Mouse (Mus musculus): Measurements from ENCODE around the gene Ferd3l.

The Ferd3l gene

DNA sequence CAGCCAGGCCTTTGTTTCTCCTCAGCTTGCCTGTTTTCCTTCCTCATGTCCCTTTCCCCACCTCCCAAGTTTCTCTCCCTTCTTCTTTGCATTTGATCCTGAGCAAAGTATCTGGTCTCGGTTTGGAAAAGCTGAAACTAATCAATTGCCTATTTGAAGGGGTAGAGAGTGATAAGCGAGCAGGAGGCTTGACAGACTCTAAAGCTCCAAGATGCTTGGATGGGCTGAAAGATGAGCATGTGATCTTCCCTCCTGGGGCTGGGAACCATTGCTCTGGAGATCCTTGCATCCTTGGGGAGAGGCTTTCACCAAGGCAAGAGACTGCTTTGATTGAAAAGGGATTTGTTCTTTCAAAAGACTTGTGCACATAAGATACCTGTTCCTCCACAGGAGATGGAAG, 36.2 kb downstream of the Ferd3l start:
- DNase-seq (ENCODE audit: extremely low read depth, insufficient read length, low spot score) = no peak

DNA sequence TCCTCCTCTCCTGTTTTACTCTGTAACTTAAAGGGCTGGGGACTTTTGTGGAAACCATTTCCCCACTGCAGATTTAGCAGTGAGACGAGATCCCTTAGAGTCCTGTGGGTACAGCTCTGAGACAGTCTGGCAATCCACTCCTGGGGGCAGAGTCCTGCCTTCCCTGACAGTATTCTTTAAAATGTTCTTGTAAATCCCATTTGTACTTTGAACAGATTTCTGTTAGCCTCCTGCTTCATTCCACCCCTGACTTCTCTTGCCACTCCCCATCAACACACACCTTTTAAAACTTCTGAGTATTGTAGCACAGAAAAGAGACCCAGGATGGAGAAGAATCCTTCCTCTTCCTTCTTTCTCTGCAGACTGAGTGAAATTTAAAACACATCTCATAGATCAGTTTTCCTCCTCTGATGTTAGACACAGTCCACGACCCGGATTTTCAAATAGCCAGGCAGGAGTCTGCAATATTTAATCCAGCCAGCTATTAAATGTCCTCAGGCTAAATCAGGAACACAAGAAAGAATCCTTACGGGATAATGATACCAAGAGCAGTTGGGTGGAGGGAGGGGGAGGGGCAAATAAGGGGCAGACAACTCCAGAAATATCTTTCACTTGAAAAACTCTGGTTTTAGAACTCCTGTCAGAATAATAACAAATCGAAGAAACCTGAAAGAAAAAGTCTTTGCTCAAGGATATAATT, 37.6 kb downstream of the Ferd3l start:
- DNase-seq (ENCODE audit: extremely low read depth, insufficient read length, low spot score) = no peak

DNA sequence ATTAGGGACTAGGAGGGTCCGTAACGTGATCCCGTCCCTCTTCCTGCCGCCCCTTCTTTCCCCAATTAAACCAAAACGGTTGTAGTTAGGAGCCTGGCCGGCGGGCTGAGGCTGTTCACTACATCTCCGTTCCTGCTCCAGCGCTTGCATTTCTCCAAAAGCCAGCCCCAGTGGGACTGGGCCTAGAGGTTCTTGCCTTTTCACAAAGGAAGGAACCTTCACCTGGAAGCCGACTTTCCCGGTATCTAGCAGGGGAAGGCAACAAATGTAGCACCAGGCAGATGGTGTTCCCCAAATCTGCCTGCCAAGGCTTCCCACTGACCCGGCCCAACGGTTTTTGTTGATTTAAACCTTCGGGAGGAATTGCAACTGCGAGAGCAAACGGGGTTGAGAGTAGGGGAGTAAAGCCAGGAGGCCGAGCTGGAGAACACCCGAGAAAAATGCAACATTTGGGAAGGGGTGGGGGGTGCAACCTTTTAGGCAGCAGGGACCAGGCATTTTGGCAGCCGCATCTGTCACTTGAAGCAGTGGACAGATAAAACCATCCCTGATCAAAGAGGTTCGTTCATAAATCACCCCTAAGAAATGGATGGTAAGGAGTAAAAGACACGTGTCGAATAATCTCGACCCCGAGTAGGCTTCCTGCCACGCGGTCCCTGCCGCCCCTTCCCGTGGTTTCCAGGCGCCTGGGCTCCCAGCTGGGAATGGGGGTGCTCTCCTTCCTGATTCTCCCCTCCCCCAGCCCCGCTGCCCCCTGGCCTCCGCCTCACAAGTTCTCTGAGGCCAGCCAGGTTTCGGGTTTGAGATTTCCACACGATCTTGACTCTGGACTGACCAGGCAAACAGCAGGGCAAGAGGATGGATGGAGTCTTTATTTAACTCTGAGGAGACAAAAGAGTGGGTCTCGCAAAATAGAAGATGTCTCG, 38.5 kb downstream of the Ferd3l start:
- DNase-seq (ENCODE audit: extremely low read depth, insufficient read length, low spot score) = no peak

DNA sequence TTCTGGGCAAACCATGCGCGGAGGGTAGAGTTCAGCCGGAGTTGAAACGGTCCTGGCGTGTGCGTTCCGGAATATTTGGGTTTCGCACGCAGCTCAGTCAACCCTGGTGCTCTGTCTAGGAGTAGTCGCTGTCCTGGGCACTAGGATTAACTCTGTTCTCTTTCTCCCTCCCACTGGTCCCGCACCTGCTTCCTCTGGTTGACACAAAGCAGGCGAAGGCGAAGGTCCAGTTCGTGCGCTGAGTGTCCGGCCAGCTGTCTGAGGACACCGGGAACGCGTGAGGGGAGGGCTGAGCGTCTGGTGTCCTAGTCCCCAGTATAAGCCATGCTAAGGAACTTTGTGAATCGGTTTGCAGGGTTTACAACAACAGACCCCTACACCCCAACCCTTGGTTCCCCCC, 39.3 kb downstream of the Ferd3l start:
- no peak for DNase-seq (ENCODE audit: extremely low read depth, insufficient read length, low spot score)

DNA sequence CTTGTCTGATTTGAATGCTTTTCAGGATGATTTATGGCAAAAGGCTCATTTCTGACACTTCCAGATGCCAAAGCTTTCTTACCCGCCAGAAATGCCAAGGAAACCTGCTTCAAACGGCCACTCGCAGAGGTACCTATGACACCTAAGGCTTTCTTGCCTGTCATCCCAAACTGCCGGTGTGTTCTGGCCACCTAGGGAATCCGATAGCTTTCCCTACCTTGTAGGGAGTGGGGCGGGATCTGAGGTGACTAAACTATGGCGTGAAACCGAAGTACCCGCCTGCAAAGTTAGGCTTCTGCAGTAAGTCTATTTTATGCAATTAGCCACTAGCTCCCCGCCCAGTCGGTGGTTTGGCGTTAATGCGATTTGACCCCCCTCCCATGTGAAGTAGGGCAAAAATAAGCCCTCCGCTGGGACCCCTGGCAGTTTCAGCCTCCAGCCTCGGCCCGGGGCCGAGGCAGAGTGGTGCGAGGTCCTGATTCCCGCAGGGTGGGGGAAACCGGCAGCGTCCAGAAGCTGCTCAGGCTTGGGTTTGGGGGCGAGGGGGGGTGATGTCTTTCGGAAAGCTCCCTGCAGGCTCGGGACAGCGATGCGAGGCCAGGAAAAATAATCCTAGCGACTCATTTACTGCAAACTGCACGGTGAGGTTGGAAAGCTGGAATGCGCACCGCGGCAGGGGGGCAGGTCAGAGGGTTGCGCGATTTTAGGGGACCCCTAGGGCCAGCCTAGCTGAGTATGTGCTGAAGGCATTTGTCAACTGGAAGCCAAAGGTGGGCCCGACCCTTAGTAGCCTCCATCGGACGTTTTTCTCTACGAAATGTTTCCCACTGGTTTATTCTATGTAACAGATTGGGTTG, 40.0 kb downstream of the Ferd3l start:
- no peak for DNase-seq (ENCODE audit: extremely low read depth, insufficient read length, low spot score)

DNA sequence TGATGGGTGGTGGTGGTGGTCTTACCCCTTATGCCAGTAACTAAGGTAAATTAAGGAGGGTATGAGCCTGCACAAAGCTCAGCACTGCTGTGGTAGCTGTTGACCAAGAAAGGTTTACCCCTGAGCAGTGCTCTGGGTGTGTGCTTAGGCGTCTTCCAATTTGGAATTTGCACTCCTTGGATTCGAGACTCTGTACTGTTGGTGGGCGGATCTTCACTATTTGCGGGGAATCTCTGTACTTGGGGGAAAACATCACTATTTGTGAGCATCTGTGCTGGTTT, 40.6 kb downstream of the Ferd3l start:
- no peak for DNase-seq (ENCODE audit: extremely low read depth, insufficient read length, low spot score)
